Mouse (Mus musculus) heart, embryonic 10.5 days (tissue): Measurements from ENCODE around the gene Fmnl3. TPM values are rescaled to one million over a fixed set of nuclear protein-coding genes. Genes with fewer than 3 reads are reported as not detected.

Experiments used
- DNase-seq: peaks from one replicate; pipeline ENCODE4 v3.0.0-alpha.2; 2017; ENCODE audit warnings: low spot score
- H3K27ac ChIP-seq: fragments of 300-500 bp; sonication (generic); 2 replicates; pipeline ENCODE4 v1.5.1; 2016; ENCODE audit warnings: mild to moderate bottlenecking
- H3K27me3 ChIP-seq: fragments of 300-500 bp; sonication (generic); 2 replicates; pipeline ENCODE4 v1.6.1; 2016; ENCODE audit warnings: mild to moderate bottlenecking; ENCODE audit not compliant: poor library complexity, insufficient read depth, severe bottlenecking
- H3K36me3 ChIP-seq: fragments of 300-500 bp; sonication (generic); 2 replicates; pipeline ENCODE4 v1.6.1; 2016; ENCODE audit warnings: mild to moderate bottlenecking, moderate library complexity
- H3K4me1 ChIP-seq: fragments of 300-500 bp; sonication (generic); 2 replicates; pipeline ENCODE4 v1.6.1; 2016; ENCODE audit warnings: mild to moderate bottlenecking
- H3K4me3 ChIP-seq: fragments of 300-500 bp; sonication (generic); 2 replicates; pipeline ENCODE4 v1.5.1; 2016; ENCODE audit warnings: mild to moderate bottlenecking, moderate library complexity
- H3K9me3 ChIP-seq: fragments of 300-500 bp; sonication (generic); 2 replicates; pipeline ENCODE4 v1.6.1; 2016; ENCODE audit warnings: mild to moderate bottlenecking, moderate library complexity
- WGBS: fragments of 180-500 bp; shearing (Covaris S2); methylation state at CpG from one replicate; pipeline ENCODE4 v1.1.7; 2016; 5-methylcytosine and 5-hydroxymethylcytosine counted together
- polyA plus RNA-seq: library from polyadenylated mRNA; unstranded; fragments of >200 nt; fragmentation: Nextera tagmentation; extraction: Ambion mirVana; gene quantifications from 2 replicates; pipeline ENCODE4 v1.2.1, GENCODE M21; 2016

Gene Fmnl3
- polyA plus RNA-seq, 1 experiment from 2014 or later, result 17.5 TPM

- peaks cover 76% of the 10 kb centered on the region for H3K4me1 ChIP-seq
- H3K27ac ChIP-seq, result no peak overlapping the region
- H3K27me3 ChIP-seq, result no peaks in the 10 kb centered on the region
- 24% methylated on average over 5 of the region's 5 CpGs for WGBS
- no peak for DNase-seq
- no peak overlapping the region for H3K4me3 ChIP-seq
- H3K36me3 ChIP-seq, result 0 out of 2 replicates have a peak, but pooled peaks cover 2% of the 10 kb centered on the region
- H3K9me3 ChIP-seq, result no peaks in the 10 kb centered on the region
These were observed 18.0 kb downstream of the Fmnl3 start for GRCm38 (mm10) chr15:99352306-99352705.

- 60% methylated on average over 6 of the region's 6 CpGs for WGBS
- no peaks in the 10 kb centered on the region for H3K27me3 ChIP-seq
- no peak overlapping the region for H3K27ac ChIP-seq
These were observed 18.7 kb downstream of the Fmnl3 start for GRCm38 (mm10) chr15:99351610-99352009.

GRCm38 (mm10) chr15:99344961-99345360, 25.3 kb downstream of the Fmnl3 start:
- H3K27ac ChIP-seq, result peak overlapping the region; percentile 83
- WGBS, result 47% methylated on average over 4 of the region's 4 CpGs
- no peaks in the 10 kb centered on the region for H3K27me3 ChIP-seq
- no peaks in the 10 kb centered on the region for H3K9me3 ChIP-seq
- 0 out of 2 replicates have a peak, but pooled peaks cover 2% of the 10 kb centered on the region for H3K36me3 ChIP-seq
- H3K4me3 ChIP-seq, result no peak overlapping the region
- DNase-seq, result no peak
- peaks cover 72% of the 10 kb centered on the region for H3K4me1 ChIP-seq

More at GRCm38 (mm10) chr15:99351610-99352009, 18.7 kb downstream of the Fmnl3 start:
- Histone ChIP-seq H3K9me3 (no peaks in the 10 kb centered on the region), H3K4me1 (peaks cover 75% of the 10 kb centered on the region), H3K4me3 (no peak overlapping the region), H3K36me3 (0 out of 2 replicates have a peak, but pooled peaks cover 2% of the 10 kb centered on the region)
- DNase-seq, result no peak

- no peaks in the 10 kb centered on the region for H3K27me3 ChIP-seq
- no peak for DNase-seq
- 59% methylated on average over 8 of the region's 8 CpGs for WGBS
- no peaks in the 10 kb centered on the region for H3K9me3 ChIP-seq
- H3K4me1 ChIP-seq, result peaks cover 73% of the 10 kb centered on the region
- H3K4me3 ChIP-seq, result peak overlapping the region; percentile 25
- 0 out of 2 replicates have a peak, but pooled peaks cover 2% of the 10 kb centered on the region for H3K36me3 ChIP-seq
- peak overlapping the region; percentile 83 for H3K27ac ChIP-seq
These were observed 26.0 kb downstream of the Fmnl3 start for GRCm38 (mm10) chr15:99344148-99344870.

- peak overlapping the region; percentile 25 for H3K4me3 ChIP-seq
- peaks cover 80% of the 10 kb centered on the region for H3K4me1 ChIP-seq
- 22% methylated on average over 5 of the region's 5 CpGs for WGBS
- peak overlapping the region; percentile 83 for H3K27ac ChIP-seq
- H3K9me3 ChIP-seq, result no peaks in the 10 kb centered on the region
- no peaks in the 10 kb centered on the region for H3K27me3 ChIP-seq
- H3K36me3 ChIP-seq, result no peaks in the 10 kb centered on the region
- no peak for DNase-seq
These were observed 26.7 kb downstream of the Fmnl3 start for GRCm38 (mm10) chr15:99343414-99344147.

- Histone ChIP-seq H3K36me3 (no peaks in the 10 kb centered on the region), H3K27ac (peak overlapping the region; percentile 83), H3K4me1 (peaks cover 82% of the 10 kb centered on the region), H3K27me3 (no peaks in the 10 kb centered on the region), H3K4me3 (no peak overlapping the region), H3K9me3 (no peaks in the 10 kb centered on the region)
- WGBS, result 43% methylated on average over 9 of the region's 9 CpGs
- no peak for DNase-seq
These were observed 27.9 kb downstream of the Fmnl3 start for GRCm38 (mm10) chr15:99342194-99342981.

GRCm38 (mm10) chr15:99341102-99341501, 29.2 kb downstream of the Fmnl3 start:
- Histone ChIP-seq H3K4me1 (peaks cover 88% of the 10 kb centered on the region), H3K27me3 (no peaks in the 10 kb centered on the region), H3K27ac (peak overlapping the region; percentile 83; the same call in 1 of the 2 replicates), H3K4me3 (no peak overlapping the region), H3K36me3 (no peaks in the 10 kb centered on the region), H3K9me3 (no peaks in the 10 kb centered on the region)
- no peak for DNase-seq
- 63% methylated on average over 3 of the region's 3 CpGs for WGBS

GRCm38 (mm10) chr15:99339669-99340068, 30.6 kb downstream of the Fmnl3 start:
- no peaks in the 10 kb centered on the region for H3K9me3 ChIP-seq
- peaks cover 6% of the 10 kb centered on the region; the same call in 1 of the 2 replicates for H3K36me3 ChIP-seq
- no peaks in the 10 kb centered on the region for H3K27me3 ChIP-seq
- WGBS, result 23% methylated on average over 6 of the region's 6 CpGs
- no peak for DNase-seq
- peaks cover 93% of the 10 kb centered on the region for H3K4me1 ChIP-seq
- 0 out of 2 replicates have a peak overlapping the region, but pooled peaks have one; percentile 3 for H3K4me3 ChIP-seq
- peak overlapping the region; percentile 44 for H3K27ac ChIP-seq

GRCm38 (mm10) chr15:99338916-99339315, 31.4 kb downstream of the Fmnl3 start:
- Histone ChIP-seq H3K36me3 (peaks cover 9% of the 10 kb centered on the region; the same call in 1 of the 2 replicates), H3K4me1 (peaks cover 93% of the 10 kb centered on the region), H3K27ac (peak overlapping the region; percentile 44; the same call in 1 of the 2 replicates), H3K27me3 (no peaks in the 10 kb centered on the region), H3K4me3 (no peak overlapping the region), H3K9me3 (no peaks in the 10 kb centered on the region)
- DNase-seq, result no peak
- WGBS, result 66% methylated on average over 2 of the region's 2 CpGs

GRCm38 (mm10) chr15:99335801-99336320, 34.4 kb downstream of the Fmnl3 start:
- no peaks in the 10 kb centered on the region for H3K9me3 ChIP-seq
- peaks cover 15% of the 10 kb centered on the region for H3K36me3 ChIP-seq
- no peaks in the 10 kb centered on the region for H3K27me3 ChIP-seq
- peak overlapping the region; percentile 3; the same call in 1 of the 2 replicates for H3K4me3 ChIP-seq
- 39% methylated on average over 8 of the region's 8 CpGs for WGBS
- peaks cover 93% of the 10 kb centered on the region for H3K4me1 ChIP-seq
- peak overlapping the region; percentile 92 for H3K27ac ChIP-seq
- DNase-seq, result no peak

GRCm38 (mm10) chr15:99334500-99334899, 35.8 kb downstream of the Fmnl3 start:
- no peak for DNase-seq
- peaks cover 20% of the 10 kb centered on the region for H3K36me3 ChIP-seq
- H3K27ac ChIP-seq, result peak overlapping the region; percentile 92
- WGBS, result 76% methylated on average over 6 of the region's 6 CpGs
- H3K4me3 ChIP-seq, result no peak overlapping the region
- H3K9me3 ChIP-seq, result no peaks in the 10 kb centered on the region
- H3K27me3 ChIP-seq, result no peaks in the 10 kb centered on the region
- H3K4me1 ChIP-seq, result peaks cover 92% of the 10 kb centered on the region

- DNase-seq, result no peak
- Histone ChIP-seq H3K9me3 (no peaks in the 10 kb centered on the region), H3K27ac (peak overlapping the region; percentile 92), H3K27me3 (no peaks in the 10 kb centered on the region), H3K36me3 (peaks cover 28% of the 10 kb centered on the region), H3K4me1 (peaks cover 92% of the 10 kb centered on the region), H3K4me3 (peak overlapping the region; percentile 31)
- WGBS, result 68% methylated on average over 3 of the region's 3 CpGs
These were observed 36.6 kb downstream of the Fmnl3 start for GRCm38 (mm10) chr15:99333676-99334065.
